Mouse (Mus musculus): ENCODE data around the gene Tbcc. TPM values are rescaled to one million over a fixed set of nuclear protein-coding genes. Genes with fewer than 3 reads are reported as not detected.
"Not testable (repeated sequence)": the region's sequence is repeated elsewhere in the genome, so short reads cannot be mapped to it uniquely, and the experiment has no call there.

The Tbcc gene
- total RNA-seq (2015), result 8.6 and 13.5 TPM in 2 replicates
- 10.8 and 13.3 TPM in 2 replicates for total RNA-seq (2017)

- ATAC-seq (ENCODE audit: poor library complexity, severe bottlenecking), result peak; percentile 92
These were observed at the start of gene Tbcc for GRCm38 (mm10) chr17:46890116-46890815. Tbcc (plus strand) TSS chr17:46890684.

- ATAC-seq (ENCODE audit: poor library complexity, severe bottlenecking), result no peak
These were observed 47.5 kb upstream of the Tbcc start for GRCm38 (mm10) chr17:46843022-46843421.

GRCm38 (mm10) chr17:46843716-46844115, 46.8 kb upstream of the Tbcc start:
- no peak for ATAC-seq (ENCODE audit: poor library complexity, severe bottlenecking)

- no peak for ATAC-seq (ENCODE audit: poor library complexity, severe bottlenecking)
These were observed 45.7 kb upstream of the Tbcc start for GRCm38 (mm10) chr17:46844811-46845210.

- ATAC-seq (ENCODE audit: poor library complexity, severe bottlenecking), result no peak
These were observed 45.2 kb upstream of the Tbcc start for GRCm38 (mm10) chr17:46845262-46845661.

- ATAC-seq (ENCODE audit: poor library complexity, severe bottlenecking), result not testable (repeated sequence)
These were observed 43.9 kb upstream of the Tbcc start for GRCm38 (mm10) chr17:46846573-46846972.

GRCm38 (mm10) chr17:46847206-46847605, 43.3 kb upstream of the Tbcc start:
- no peak for ATAC-seq (ENCODE audit: poor library complexity, severe bottlenecking)

GRCm38 (mm10) chr17:46852725-46853124, 37.8 kb upstream of the Tbcc start:
- peak; percentile 13; the same call in 1 of the 2 replicates for ATAC-seq (ENCODE audit: poor library complexity, severe bottlenecking)

- ATAC-seq (ENCODE audit: poor library complexity, severe bottlenecking), result no peak
These were observed 37.2 kb upstream of the Tbcc start for GRCm38 (mm10) chr17:46853281-46853680.

GRCm38 (mm10) chr17:46854096-46854495, 36.4 kb upstream of the Tbcc start:
- no peak for ATAC-seq (ENCODE audit: poor library complexity, severe bottlenecking)

GRCm38 (mm10) chr17:46854640-46855110, 35.8 kb upstream of the Tbcc start:
- ATAC-seq (ENCODE audit: poor library complexity, severe bottlenecking), result no peak

- ATAC-seq (ENCODE audit: poor library complexity, severe bottlenecking), result no peak
These were observed 35.0 kb upstream of the Tbcc start for GRCm38 (mm10) chr17:46855328-46856106.

GRCm38 (mm10) chr17:46856107-46856388, 34.4 kb upstream of the Tbcc start:
- no peak for ATAC-seq (ENCODE audit: poor library complexity, severe bottlenecking)

- peak; percentile 63 for ATAC-seq (ENCODE audit: poor library complexity, severe bottlenecking)
These were observed 33.8 kb upstream of the Tbcc start for GRCm38 (mm10) chr17:46856471-46857360.

- ATAC-seq (ENCODE audit: poor library complexity, severe bottlenecking), result peak; percentile 57
These were observed 33.1 kb upstream of the Tbcc start for GRCm38 (mm10) chr17:46857361-46857902.

GRCm38 (mm10) chr17:46857903-46858748, 32.4 kb upstream of the Tbcc start, which contains the start of gene Bicral:
Bicral (minus strand) TSS chr17:46858482.
- peak; percentile 37 for ATAC-seq (ENCODE audit: poor library complexity, severe bottlenecking)

- ATAC-seq (ENCODE audit: poor library complexity, severe bottlenecking), result no peak
These were observed 31.6 kb upstream of the Tbcc start for GRCm38 (mm10) chr17:46858749-46859444.

- no peak for ATAC-seq (ENCODE audit: poor library complexity, severe bottlenecking)
These were observed 30.4 kb upstream of the Tbcc start for GRCm38 (mm10) chr17:46860120-46860519.

GRCm38 (mm10) chr17:46864566-46865195, 25.8 kb upstream of the Tbcc start:
- ATAC-seq (ENCODE audit: poor library complexity, severe bottlenecking), result no peak

Measured in megakaryocyte, adult 5-6 weeks (primary cell).